Mouse (Mus musculus): ENCODE measurements at regions not wholly inside any gene's neighbourhood (a gene's known extent, or its start where the extent isn't known, plus 50 kb on each side); places are given as distances from the start of the nearest gene placed in this dataset.
A peak's percentile ranks its signal among the peaks of the same experiment; 100 is the strongest.
"Not testable (repeated sequence)": the region's sequence is repeated elsewhere in the genome, so short reads cannot be mapped to it uniquely, and the experiment has no call there.

- intact Hi-C loops (cut with DNase I) = loop anchor here (2.0 kb wide), 1 partner anchor 368 kb away; no protein-coding TSS in a partner anchor
- DNase-seq = peak; percentile 41 to 63
Observed at GRCm38 (mm10) chr11:31615107-31615811, 56.4 kb downstream of the Bod1 start.

DNA sequence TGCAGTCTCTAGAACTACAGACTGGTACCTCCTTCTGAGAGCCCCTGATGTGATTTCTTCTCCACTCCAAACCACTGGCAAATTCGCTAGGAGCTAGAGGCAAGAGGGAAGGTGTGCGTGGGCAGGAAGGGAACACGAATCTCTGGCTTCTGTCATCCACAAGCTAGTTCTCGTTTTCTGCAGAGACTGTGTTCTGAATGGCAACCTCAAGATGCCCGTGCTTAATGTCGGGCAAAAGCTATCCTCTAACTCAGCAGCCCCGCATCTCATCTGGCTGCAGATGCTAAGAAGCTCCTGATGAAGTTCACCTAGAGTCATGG, 57.3 kb downstream of the Bod1 start:
- intact Hi-C loops (cut with DNase I) = loop anchor here (2.0 kb wide), 1 partner anchor 368 kb away; no protein-coding TSS in a partner anchor
- DNase-seq = no peak

DNA sequence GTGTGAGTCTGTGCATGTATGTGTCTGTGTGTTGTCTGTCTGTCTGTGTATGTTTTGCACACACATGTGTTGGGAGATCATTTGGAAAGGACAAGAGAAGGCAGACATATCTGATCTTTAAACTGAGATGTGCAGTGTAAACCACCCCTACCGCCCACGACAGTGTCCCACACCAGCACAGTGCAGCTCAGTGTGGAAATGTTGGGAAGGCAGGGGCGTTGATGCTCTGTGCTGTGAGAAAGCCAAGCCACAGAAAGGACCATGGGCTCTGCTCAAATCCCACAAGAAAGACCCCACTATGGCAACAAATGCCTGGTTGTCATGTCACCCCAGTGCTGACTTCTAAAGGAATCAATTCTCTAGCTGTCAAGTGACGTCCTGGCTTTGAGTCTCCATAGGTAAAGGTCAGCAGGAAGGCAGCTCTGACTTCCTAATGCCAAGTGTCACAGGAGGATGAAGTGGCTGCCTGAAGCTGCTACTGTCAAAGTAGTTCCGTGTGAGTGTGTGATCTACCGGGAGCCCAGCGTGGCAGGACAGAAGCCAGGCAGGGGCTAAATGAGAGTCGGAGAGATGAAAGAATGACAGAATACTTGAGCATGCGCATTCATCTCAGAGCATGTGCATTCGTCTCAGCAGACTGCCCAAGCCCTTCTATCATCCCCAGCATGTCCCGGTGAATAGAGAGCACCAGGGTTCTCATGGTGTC, 57.8 kb downstream of the Bod1 start:
- no peak for DNase-seq
- intact Hi-C loops (cut with DNase I) = loop anchor here (2.0 kb wide), 1 partner anchor 367 kb away; no protein-coding TSS in a partner anchor

- intact Hi-C loops (cut with DNase I) = no loop called here
- no peak for DNase-seq
Observed at GRCm38 (mm10) chr11:31608458-31608857, 63.2 kb downstream of the Bod1 start.

DNA sequence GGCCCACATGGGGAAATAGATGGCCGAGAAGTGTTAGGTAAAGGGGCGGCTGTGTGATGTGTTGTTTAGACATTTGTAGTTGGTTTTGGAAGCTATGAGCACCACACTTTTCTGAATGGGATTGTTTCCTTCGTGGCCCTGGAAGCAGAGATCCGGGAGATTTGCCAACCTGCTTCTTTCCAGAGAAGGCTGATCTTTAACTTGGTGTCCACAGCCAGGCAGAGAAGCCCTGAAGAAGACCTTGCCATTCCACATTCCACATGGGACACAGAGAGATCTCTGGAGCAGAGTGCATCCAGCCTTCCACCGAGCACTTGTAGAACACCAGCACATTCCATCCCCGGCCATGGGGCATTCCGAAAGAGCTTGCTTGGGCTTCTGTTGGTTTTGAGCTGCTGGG, 70.2 kb downstream of the Bod1 start:
- DNase-seq = no peak
- intact Hi-C loops (cut with DNase I) = no loop called here

GRCm38 (mm10) chr11:31593604-31594003, 78.1 kb downstream of the Bod1 start:
- intact Hi-C loops (cut with DNase I) = loop anchor here (5.0 kb wide), 1 partner anchor 226 kb away; no protein-coding TSS in a partner anchor
- no peak for DNase-seq

- intact Hi-C loops (cut with DNase I) = loop anchor here (5.0 kb wide), 1 partner anchor 225 kb away; no protein-coding TSS in a partner anchor
- peak; percentile 40 to 42 for DNase-seq
Observed at GRCm38 (mm10) chr11:31592061-31592460, 79.6 kb downstream of the Bod1 start.

DNA sequence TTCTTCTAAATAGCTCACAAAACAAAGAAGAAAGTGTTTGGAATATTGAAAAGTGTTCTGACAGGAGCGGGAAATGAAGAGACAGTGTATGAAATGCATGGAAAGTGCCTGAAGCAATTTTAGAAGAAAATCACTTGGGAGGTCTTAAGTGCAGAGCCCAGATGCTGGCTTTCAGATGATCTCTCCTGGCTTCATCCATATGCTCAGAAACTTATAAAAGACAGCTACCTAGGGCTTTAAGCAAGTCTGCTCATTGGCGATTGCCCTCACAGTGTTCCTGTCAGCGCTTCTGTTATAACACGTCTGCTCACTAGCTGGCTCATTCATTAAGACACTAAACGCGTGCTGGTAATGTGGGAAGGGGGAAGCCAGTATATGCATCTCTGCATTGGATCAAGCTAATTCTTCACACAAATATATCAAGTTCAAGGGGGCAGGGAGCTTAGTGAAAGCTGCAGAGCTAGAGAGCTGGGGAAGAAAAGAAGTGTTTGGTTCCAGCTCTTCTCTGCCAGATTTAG, 80.6 kb downstream of the Bod1 start:
- intact Hi-C loops (cut with DNase I) = loop anchor here (5.0 kb wide), 1 partner anchor 224 kb away; no protein-coding TSS in a partner anchor
- no peak for DNase-seq

DNA sequence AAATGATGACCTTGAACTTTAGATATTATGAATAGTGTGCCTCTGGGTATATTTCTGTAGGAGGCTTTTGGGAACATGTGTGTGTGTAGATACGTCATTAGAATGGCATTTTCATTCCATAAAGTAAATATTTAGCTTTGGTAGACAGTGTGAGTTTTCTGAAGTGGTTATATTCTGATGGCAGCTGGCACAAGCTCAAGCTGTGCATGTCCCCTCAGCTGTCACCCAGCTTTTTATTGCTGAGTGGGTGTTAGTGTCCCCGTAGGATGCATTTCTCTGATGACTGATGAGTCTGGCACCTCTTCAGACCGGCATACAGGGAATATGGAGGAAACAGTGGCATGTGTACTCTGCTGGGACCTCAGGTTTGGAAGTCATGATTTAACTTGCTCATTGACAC, 96.7 kb downstream of the Bod1 start:
- DNase-seq = no peak
- intact Hi-C loops (cut with DNase I) = no loop called here

DNA sequence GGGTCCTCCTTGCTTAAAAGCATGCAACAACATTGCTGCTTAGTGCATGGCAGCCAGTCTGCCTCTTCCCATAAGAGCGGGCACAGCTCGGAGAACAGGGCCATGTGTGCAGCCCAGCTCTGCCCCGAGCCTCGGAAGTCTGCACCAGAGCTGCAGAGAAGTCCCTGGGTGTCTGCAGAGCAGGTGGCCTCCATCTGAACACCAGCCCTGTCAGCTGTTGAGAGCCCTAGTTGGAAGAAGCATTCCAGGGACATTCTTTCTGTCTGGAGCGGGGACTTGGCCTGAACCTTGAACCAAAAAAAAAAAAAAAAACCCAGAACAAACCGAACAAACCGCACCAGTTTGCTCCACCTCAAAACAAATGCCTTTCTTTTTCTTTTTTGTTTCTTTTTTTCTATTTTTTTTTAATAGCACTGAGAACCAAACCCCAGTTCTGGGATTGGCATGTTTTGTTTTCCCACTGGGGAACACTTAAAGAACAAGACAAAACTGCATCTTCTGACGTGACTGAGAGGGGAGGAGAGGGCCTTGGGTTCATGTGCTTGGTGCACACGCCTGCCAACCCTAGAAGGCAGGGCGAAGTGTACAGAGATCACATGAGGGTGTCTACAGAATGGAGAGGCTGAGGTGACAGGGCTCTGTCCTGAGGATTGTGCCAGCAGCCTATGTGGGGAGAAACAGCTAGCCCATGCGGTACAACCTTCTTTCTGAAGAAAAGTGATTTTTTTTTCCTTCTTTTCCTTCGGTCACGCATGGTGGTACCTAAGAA, 106.8 kb downstream of the Bod1 start:
- DNase-seq = no peak
- intact Hi-C loops (cut with DNase I) = no loop called here

GRCm38 (mm10) chr11:31563826-31564741, 107.6 kb downstream of the Bod1 start:
- DNase-seq = peak; percentile 30 to 31
- intact Hi-C loops (cut with DNase I) = no loop called here

GRCm38 (mm10) chr11:31562954-31563353, 108.7 kb downstream of the Bod1 start:
- no peak for DNase-seq
- intact Hi-C loops (cut with DNase I) = no loop called here

- intact Hi-C loops (cut with DNase I) = no loop called here
- no peak for DNase-seq
Observed at GRCm38 (mm10) chr11:31560775-31561174, 110.9 kb downstream of the Bod1 start.

GRCm38 (mm10) chr11:31555042-31555441, 116.6 kb downstream of the Bod1 start:
- DNase-seq = no peak
- intact Hi-C loops (cut with DNase I) = no loop called here

DNA sequence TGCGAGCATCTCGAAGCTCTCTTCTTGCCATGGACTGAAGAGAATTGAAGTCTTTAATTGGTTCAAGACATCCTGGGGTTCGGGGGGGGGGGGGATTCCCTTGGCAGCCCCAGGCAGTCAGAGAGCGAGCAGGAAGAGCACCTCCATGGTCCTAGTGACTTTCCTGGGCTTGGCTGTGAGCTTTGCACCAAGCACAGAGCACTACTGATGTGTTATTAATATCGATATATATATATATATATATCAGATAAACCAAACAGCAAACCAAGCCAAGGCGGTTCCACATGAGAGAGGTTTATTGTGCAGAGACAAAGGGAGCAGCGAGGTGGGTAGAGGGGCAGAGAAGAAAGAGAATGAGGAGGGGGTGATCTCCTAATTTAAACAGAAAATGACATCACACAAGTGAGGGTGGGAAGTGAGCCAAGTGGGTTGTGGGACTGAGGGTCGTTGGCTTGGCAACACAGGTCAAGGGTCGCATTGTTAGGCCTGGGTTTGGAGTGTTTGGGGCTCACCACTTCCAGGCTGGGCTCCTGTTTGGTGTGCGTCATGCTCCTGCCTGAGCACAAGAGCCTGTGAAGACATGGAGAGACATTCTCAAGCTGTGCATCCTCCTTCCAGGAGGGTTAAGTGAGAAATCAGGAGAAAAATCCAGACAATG, 119.9 kb downstream of the Bod1 start:
- intact Hi-C loops (cut with DNase I) = no loop called here

DNA sequence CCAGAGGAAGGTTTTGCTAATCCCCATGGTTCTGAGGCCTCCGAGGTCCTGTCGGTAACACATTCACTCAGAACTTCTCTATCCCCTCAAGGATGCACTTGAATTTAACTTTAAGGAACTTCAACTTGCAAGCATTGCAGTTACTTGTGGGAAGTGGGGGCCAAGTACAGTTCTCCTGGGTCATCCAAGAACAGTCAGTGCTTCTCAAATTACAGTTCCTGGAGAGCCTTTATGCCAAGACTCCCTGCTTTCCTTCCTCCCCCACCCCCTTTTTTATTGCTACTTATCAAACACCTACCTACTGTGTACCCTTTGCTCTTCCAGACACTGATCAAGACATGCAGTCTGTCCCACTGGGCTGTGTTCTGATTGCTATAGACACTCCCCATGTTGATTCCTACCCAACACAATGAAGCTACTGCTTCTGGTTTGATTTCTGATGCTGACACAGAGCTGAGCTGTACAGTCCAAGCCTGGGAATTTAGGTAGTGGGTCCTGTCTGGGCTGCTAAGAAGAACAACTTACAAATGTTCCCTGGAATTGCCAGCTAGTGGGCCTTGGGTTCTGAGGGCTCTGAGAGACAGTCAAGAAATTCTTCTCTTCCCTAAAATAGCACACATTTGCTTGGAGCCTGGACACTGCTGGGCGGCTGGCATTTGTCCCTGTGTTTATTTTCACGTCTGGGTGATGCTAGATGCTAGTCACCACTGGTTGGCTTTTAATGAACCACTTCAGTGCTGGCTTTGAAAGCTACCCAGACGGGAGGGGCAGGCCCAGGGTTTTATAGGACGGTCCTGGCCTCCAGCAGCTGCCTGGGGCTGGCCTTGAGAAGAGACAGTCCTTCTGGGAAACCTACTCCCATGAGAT, 120.7 kb downstream of the Bod1 start:
- DNase-seq = peak; percentile 50 to 61
- intact Hi-C loops (cut with DNase I) = no loop called here

More for the DNA sequence above, 119.9 kb downstream of the Bod1 start:
- no peak for DNase-seq

DNA sequence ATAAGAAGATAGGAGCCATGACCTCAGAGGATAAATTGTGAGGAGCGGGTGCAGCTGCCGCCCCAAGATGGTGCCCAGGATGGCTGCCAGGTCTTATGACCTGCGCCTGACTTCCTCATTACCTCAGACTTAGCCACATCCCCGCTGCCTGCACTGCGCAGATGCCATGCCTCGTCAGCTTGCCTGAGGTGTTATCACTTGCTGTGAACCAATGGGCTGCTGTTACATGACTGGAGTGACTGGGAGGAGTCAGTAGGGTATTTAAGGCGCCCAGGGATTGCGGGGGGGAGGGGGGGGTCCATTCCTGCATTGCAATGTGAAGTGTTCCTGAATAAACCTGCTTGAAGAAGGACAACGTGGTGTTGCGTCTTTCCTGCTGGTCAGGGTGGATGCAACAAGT, 126.2 kb downstream of the Bod1 start:
- intact Hi-C loops (cut with DNase I); DNase-seq: not testable (repeated sequence)

GRCm38 (mm10) chr11:31542635-31543219, 129.0 kb downstream of the Bod1 start:
- no peak for DNase-seq
- intact Hi-C loops (cut with DNase I) = no loop called here

Measured in gastrocnemius, postnatal 36 days (tissue).